Mouse (Mus musculus): ENCODE data around the gene Rbfox3.

- TF ChIP-seq GATA1 (IDR thresholded peaks at IDR 0.05; ENCODE audit: borderline replicate concordance, low read length) (no peak), FLI1 (IDR thresholded peaks at IDR 0.05; ENCODE audit: low read length) (no peak)
Measured at GRCm38 (mm10) chr11:118540411-118541026, 370.9 kb downstream of the Rbfox3 start.
